Mouse (Mus musculus): Measurements from ENCODE around the gene Amn1. TPM values are rescaled to one million over a fixed set of nuclear protein-coding genes. Genes with fewer than 3 reads are reported as not detected.
"Not testable (repeated sequence)": the region's sequence is repeated elsewhere in the genome, so short reads cannot be mapped to it uniquely, and the experiment has no call there.

The Amn1 gene
- polyA plus RNA-seq, 1 experiment = 5.7 TPM

DNA sequence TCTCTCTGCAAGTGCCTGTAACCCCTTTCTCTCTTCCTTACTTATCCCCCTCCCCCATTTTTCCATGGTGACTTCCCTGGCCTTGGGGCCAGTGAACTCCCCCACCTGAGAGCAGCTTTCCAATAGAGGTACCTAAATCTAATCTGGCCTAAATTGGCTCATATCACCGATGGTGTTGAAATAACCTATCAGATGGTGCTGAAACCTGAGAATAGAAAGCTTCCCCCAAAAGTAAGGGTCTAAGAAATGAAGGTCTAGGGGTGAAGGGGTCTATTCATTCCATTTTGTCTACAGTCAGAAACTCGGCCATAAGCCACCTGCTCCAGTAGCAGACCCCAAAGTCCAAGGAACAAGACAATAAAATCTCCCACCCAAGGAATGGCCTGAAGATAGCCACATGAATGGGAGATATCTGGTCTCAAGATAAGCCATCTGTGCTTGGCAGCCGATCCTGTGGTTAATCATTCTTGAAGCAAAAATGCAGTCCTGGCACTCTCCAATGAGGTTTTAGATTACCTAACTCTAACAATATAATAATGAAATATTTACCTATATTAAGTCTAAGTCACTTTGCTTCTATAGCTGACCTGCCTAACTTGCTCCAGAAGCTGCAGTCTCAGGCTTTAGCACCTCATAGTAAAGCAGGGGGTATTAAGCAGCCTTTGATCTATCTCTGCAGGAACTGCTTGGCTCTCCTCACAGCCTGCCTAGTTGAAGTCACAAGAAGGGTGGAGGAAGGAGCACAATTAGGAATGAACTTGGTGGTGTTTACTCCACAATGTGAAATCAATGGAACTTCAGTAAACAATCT, 33.3 kb downstream of the Amn1 start:
- no peak for DNase-seq (ENCODE audit: low read depth, low spot score)
- WGBS = 22% methylated on average over 3 of the region's 3 CpGs

DNA sequence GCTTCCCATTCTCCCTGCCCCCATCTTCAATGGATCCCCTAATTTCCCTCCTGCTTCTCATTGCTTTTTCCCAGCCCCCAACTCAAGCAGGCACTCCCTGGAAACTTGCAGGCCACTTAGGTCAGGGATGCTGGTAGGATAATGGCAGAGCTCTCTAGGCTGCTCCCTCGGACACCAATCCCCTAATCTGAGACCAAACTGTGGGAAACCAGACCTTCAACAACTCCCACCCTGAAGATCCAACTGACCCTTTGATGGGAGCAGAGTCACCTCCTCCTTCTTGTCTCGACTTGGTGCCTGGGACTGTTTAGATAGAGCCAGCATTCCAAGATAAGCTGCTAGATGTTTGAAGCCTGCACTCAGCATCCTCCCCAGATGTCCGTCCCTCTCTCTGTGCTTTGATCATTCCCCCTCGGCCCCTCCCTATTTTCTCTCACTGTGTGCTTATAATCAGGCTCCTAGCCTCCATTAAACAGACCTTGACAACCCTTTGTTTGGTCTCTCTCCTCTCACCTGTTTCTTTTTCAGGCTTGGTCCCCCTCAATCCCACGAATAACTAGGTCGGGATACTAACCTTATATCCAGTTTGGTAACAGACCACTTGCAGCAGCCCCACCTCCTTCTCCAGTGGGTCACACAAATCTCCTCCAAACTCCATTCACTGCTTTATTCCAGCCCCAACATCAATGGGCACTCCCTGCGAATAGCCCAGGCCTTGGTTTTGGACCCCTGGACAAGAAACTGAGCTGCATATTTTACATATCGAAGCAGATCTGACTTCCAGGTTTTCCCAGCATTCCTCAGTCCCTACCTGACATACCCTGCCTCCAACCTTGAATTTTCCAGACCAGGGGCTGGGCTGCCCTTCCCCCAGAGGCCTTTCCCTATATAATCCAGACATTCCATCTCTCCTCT, 34.1 kb downstream of the Amn1 start:
- WGBS = 22% methylated on average over 8 of the region's 8 CpGs
- DNase-seq (ENCODE audit: low read depth, low spot score) = no peak

DNA sequence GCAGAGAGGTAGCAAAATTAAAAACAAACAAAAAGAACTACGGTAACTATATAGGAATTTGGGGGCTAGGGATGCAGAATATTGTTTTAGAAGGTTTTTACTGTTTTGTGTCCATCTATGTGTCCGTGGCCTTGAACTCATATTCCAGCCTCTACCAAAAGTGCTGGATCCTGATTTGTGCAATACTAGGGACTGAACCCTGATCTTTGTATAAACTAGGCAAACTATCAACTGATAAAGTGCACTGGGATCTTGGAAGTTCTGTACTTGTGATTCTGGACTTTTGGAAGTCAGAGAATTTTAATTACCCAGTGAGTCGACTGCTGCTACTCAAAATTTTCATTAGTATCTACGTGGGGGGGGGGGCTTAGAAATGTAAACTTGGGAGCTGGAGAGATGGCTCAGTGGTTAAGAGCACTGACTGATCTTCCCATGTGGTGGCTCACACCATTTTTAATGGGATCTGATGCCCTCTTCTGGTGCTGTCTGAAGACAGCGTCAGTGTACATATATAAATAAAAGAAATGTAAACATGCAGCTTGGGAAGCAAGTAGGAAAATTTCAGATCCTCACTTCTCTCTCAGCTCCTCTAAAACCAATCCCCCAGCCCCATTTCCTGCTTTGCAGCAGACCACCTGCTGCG, 34.9 kb downstream of the Amn1 start:
- DNase-seq (ENCODE audit: low read depth, low spot score) = no peak
- 39% methylated on average over 6 of the region's 6 CpGs for WGBS

DNA sequence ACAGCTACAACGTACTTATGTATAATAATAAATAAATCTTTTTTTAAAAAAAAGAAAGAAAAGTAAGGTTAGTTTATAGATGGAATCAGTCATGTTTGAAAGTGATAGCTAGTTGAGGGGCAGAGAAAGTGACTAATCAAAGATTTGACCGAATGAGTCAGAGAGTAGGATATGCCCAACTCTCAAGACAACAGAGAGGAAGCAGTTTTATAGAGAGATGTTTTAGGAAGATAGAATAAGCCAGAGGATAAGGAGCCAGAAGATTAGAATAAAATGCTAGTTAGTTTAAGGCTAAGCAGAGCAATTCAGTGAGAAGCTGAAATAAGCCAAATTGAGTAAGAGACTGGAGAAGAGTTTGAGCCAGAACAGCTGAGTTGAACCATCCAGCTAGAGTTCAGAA, 36.4 kb downstream of the Amn1 start:
- WGBS = 85% methylated on average over 2 of the region's 2 CpGs
- DNase-seq (ENCODE audit: low read depth, low spot score) = no peak

DNA sequence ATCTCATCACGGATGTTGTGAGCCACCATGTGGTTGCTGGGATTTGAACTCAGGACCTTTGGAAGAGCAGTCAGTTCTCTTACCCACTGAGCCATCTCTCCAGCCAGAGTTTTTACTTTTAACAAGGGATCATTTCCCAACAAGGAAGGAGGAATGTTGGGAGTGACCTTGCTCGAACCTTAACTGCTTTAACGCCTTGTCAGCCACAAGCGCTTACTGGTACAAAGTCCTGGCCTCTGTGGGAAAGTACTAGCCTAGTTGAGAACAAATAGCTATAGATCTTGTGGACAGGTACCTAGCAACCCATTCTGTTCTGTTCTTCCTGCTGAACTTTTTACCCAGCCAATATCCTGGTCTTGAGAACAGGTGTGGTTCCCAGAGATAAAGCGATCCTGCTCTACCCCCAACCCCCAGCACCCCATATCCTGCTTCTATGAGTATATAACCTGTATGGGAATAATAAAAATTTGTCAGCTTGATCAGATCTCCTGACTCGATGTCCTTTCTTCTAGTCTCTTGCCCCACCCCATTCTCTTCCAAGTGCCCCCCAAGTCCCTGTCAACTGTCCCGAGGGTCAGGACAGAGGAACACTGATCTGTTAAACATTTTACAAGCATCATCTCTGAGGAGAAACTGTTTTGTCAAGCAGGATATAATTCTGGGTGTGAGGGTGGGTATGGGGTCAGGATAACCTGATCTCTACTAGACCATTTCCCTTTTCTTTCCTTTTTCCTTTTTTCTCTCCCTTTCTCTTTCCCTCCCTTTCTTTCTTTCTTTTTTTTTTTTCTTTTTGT, 39.9 kb downstream of the Amn1 start:
- DNase-seq (ENCODE audit: low read depth, low spot score) = no peak
- WGBS = 25% methylated on average over 7 of the region's 7 CpGs

DNA sequence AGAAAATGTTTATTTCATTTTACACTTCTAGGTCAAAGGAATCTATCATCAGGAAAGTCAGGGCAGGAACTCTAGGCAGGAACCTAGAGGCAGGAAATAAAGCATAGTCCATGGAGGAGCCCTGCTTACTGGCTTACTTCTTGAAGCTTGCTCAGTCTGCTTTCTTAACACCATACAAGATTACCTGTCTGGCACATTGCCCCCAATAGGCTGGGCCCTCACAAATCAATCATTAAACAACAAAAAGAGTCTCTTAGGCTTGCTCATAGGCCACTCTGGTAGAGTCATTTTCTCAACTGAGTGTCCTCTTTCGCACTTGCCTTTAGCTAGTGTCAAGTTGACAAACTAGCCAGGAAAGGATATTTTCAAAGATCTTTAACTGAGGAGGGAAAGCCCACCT, 43.4 kb downstream of the Amn1 start:
- WGBS = 74% methylated on average over 1 of the region's 1 CpGs
- DNase-seq (ENCODE audit: low read depth, low spot score) = no peak

DNA sequence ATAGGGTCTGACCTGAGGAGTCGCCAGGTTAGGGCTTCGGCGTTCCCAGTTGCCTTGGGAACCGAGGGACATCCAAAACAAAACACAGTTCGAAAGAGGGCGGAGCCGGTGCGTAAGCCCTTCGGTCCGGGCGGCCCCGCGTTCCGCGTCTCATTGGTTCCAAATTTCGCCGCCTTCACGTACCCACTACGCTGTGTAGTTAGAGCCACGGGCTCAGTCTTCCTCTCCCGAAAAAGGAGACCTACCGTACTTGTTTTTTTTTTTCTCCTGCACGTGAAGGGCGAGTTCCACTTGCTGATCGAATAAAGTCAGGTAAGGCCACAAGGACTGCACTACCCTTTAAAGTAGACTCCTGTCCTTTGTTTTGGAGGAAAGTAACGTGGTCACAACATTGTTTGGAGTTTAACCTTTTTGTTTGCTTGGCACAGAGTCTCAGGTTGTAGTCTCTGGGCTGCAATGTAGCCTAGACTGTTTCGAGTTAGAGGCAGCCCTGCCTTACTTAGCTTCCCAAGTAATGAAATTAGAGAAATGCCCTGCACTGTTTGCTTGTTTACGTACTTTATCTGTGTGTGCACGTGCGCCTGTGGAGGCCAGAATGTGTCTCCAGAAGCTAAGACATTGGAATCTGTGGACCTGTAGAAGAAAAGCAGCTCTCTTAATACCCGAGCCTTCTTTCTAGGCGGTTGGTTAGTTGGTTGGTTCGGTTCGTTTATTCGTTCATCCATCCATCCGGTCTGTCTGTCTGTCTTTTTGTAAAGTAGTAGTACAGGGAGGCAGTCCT, 46.9 kb downstream of the Amn1 start:
- no peak for DNase-seq (ENCODE audit: low read depth, low spot score)
- 2% methylated on average over 36 of the region's 36 CpGs for WGBS

DNA sequence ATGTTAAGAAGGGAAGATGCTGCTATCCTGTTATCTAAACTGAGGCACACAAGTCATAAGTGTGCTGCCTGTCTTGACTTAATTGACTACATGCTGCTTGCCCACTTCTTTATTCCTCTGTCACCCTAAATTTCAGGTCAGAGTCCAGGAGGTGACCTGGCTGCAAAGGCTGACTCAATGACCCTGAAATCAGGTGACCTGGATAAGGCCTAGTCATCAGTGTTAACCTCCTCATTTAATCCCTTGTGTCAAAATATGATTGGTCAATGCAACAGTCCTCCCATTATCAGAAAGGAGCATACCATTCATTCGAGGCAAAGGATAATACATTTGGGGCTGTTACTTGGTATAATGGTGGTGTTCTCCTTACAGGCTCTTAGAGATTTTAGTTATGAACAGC, 49.0 kb downstream of the Amn1 start, which contains the start of gene Etfbkmt:
Gene Etfbkmt (plus strand): TSS at position 379 of the 400 bp plus-strand sequence.
- WGBS = 67% methylated on average over 1 of the region's 1 CpGs
- DNase-seq (ENCODE audit: low read depth, low spot score) = no peak

DNA sequence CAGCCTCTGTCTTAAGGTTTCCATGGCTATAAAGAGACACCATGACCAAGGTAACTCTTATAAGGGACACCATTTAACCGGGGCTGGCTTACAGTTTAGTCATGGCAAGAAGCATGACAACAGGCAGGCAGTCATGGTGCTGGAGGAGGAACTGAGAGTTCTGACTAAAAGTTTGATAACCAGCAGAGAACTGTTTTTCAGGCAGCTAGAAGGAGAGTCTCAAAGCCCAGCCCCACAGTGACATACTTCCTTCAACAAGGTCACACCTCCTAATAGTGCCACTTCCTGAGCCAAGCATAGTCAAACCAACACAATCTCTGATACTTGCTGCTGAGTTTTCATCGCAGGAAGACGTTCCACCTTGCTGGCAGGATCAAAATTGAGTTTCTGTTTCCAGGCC, 49.5 kb downstream of the Amn1 start:
- no peak for DNase-seq (ENCODE audit: low read depth, low spot score)
- WGBS = 94% methylated on average over 3 of the region's 3 CpGs

DNA sequence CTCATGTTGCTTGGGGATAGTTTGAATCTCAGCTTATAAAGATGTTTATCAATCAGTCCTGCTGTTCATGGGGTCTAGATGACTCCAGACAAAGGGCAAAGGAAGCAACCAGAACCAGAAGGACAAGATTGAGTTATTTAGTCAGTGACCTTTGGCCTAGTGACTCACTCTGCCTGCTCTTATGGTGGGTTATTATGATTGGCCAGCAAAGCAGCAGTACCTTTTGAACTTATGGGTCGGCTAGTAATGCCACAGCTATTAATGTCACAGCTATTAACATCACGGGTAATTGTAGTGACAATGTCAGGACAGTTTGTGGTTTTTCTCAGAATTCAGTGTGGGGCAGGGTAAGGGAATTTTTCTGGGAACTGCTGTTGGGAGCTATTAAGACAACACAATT, 50.6 kb downstream of the Amn1 start:
- DNase-seq (ENCODE audit: low read depth, low spot score) = no peak
- 32% methylated on average over 2 of the region's 2 CpGs for WGBS

DNA sequence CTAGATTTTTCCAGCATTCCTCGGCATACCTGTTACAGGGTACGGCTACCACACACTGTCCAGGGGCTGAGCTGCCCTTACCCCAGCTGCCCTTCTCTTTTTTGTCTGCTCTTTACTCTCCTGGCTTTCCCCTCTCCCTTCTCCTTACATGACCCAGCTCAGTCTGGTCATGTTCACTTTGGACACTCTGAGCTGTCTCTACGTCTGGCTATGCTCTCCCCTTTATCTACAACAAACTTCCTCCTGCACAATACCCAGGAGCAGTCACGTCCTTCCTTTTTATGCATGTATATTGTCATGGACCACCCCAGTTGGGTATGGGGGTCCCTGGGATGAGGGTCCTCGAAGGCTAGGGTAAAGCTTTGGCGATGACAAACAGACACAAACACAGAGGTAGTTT, 52.9 kb downstream of the Amn1 start:
- 51% methylated on average over 6 of the region's 6 CpGs for WGBS
- DNase-seq (ENCODE audit: low read depth, low spot score) = no peak

DNA sequence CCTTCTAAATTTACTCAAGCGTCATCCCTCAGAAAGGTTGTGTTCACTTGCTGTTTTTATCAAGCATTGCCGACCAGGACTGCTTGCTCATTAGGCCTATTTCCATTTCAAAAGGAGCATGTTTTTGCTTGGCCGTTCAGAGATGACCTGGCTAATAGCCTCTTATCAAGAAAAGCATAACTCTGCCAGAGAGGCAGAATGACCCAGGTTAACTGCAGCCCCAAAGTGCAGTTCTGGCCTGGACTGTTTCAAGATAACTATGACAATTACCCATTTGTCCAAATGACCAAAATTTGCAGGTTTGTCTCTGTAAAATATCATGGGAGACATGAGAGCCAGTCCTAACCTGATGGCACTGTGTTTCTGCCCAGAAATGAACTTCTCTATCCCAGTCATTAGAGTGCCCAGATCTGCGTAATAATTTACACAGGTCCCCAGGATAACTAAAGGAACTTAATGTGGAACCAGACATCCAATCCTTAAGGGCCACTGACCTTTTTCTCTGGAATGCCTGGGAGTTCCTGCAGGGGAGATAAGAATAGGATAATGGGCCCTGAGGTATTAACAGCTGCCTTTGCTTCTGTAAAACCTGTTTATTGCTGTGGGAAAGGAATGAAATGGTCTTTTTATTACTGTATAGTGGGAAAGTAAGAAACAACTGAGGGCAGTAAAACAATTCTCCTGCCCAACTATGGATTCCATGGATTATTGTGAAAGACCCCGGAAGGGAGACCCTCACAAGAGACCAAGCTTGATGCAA, 53.9 kb downstream of the Amn1 start:
- 16% methylated on average over 5 of the region's 5 CpGs for whole genome bisulfite sequencing
- no peak for DNase-seq (ENCODE audit: low read depth, low spot score)

DNA sequence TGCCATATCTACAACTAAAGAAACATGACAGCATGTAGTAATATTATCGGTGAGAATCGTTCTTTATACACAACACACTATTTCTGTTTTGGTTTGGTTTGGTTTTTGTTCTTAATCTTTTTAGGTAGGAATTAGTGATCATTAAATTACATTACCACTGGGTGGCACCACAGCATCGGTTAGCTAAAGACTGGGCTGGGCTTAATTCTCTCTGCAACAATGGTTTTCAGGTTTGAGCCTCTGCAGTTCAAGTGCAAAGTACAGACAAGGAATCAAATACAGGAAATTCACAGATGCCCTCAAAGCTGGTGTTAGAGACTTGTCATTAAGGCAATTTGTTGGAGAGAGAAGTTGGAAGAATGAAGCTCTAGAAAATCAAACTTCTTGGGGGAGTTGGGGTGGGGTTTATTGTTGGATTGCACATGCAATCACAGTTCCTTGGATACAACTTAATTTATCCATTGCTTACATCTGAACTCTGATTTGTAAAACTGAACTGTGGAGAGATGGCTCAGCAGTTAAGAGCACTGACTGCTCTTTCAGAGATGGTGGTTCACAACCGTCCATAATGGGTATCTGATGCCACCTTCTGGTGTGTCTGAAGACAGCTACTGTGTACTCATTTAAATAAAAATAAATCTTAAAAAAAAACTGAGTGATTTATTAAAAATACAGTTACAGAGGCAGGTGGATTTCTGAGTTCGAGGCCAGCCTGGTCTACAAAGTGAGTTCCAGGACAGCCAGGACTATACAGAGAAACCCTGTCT, 56.0 kb downstream of the Amn1 start:
- DNase-seq (ENCODE audit: low read depth, low spot score) = no peak
- 19% methylated on average over 5 of the region's 5 CpGs for WGBS

DNA sequence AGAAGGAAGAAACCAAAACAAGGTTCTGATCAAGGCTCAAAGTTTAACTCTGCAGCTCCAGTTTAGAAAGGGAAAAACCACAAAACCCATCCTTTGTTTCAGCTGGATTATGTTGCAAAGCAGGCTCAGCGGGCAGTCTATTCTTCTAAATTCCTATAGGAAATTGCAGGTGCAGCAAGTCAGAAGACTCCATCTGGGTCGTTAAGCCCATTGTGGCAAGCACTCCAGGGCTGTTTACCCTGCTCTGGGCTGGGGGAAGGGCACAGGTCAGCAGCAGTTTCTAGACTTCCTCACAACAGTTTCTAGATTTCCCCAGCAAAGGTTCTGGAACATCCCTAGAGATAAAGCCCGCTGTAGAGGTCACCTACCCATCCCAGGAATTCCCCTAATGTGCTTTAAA, 57.4 kb downstream of the Amn1 start:
- WGBS = 49% methylated on average over 3 of the region's 3 CpGs
- DNase-seq (ENCODE audit: low read depth, low spot score) = no peak

DNA sequence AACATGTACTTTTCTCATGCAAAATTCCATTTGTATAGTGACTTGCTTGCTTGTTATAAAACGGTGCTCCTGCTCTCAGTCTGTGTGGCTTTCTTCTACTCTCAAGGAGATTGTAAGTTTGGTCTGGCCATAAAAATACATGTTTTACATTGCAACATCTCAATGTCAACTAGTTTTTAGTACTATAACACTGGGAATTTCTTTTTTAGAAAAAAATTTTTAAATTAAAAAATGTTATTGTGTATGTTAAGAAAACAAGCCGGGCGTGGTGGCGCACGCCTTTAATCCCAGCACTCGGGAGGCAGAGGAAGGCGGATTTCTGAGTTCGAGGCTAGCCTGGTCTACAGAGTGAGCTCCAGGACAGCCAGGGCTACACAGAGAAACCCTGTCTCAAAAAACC, 58.6 kb downstream of the Amn1 start, which contains the start of gene Gm10203:
Gene Gm10203 (plus strand): TSS at position 301 of the 400 bp plus-strand sequence.
- not testable (repeated sequence) for DNase-seq (ENCODE audit: low read depth, low spot score)

DNA sequence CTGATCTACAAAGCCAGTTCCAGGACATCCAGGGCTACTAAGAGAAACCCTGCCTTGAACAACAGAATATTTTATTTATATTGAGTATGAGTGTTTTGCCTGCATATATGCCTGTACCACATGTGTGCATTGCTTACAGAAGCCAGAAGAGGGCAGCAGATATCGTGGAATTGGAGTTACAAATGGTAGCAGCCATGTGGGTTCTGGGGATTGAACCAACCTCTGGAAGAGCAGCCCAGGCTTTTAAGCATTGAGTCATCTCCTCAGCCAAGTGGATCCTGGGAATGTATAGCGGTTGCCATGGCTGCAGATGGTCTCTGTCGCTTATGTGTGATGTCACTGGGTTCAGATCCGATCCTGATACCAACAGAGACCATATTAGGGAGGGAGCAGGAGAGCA, 61.8 kb downstream of the Amn1 start:
- DNase-seq (ENCODE audit: low read depth, low spot score) = no peak
- 79% methylated on average over 4 of the region's 4 CpGs for WGBS

More for the DNA sequence above, 58.6 kb downstream of the Amn1 start, which contains the start of gene Gm10203:
- WGBS = 91% methylated on average over 8 of the region's 8 CpGs

DNA sequence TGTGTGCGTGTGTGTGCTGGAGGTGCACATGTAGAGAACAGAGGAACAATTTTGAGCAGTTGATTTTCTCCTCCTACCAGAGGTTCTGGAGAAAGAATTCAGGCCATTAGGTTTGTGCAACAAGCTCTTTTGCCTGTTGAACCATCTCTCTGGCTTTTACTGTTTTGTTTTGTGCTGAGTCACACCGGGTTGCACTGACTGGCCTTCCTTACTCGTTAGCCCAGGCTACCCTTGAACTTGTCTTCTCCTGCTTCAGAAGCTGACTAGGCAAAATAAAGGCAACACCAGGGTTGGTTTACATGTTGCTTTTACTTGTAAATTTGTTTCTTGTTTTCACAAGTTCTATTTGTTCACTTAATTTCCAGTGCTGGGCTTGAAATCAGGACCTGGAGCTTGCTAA, 65.5 kb downstream of the Amn1 start:
- no peak for DNase-seq (ENCODE audit: low read depth, low spot score)
- WGBS = 77% methylated on average over 3 of the region's 3 CpGs
